Mouse (Mus musculus): ENCODE results near the gene Pigl.
"Not testable (repeated sequence)": the region's sequence is repeated elsewhere in the genome, so short reads cannot be mapped to it uniquely, and the experiment has no call there.

The Pigl gene

DNA sequence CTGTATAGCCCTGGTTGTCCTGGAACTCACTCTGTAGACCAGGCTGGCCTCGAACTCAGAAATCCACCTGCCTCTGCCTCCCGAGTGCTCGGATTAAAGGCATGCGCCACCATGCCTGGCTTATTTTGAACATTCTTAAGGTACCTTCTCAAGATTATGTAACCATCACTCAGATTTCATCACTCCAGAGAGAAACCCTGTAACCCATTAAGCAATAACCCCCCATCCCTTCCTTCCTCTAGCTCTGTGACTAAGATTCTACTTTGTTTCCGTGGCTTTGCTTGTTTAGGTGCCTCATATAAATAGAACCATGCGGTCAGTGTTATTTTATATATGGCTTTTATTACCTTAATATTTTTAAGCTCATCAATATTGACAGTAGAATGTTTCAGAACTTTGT, 12.2 kb downstream of the Pigl start:
- no peak for DNase-seq (ENCODE audit: low spot score)

DNA sequence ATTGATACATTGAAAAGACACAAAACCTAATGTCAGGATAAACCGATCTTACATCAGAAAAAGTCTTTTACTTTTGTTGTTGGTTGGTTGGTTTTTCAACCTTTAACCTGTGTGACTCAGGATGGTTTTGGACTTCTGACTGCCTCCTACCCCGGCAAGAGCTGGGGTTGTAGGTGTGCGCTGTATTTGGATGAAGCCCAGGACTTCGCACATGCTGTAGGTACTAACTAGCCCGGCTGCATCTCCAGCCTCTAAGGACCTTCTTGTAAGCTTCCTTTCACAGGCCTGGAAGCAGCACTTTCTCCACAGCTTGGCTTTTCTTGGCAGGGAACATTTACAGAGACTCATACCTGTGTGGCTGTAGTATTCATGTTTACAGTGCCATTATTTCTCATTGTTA, 15.3 kb downstream of the Pigl start:
- DNase-seq (ENCODE audit: low spot score), result no peak

DNA sequence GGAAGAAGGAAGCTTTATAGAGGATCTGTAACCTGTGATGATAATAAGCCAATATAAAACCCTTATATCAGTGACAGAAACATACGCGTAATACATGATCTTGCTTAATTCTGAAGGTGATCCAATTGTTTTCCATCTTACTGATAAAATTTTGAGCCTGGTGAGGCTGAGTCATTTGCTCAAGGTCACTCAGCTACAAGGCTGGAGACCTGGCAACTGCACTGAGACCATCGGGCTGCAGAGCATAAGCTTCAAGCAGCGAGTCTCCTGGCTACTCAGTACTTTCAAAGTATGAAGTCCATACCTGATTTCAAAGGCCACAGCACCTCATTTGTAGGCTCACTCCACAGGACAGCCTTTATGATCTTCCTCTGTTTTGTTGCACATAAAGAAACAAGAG, 17.9 kb downstream of the Pigl start:
- peak; percentile 62 for DNase-seq (ENCODE audit: low spot score)

DNA sequence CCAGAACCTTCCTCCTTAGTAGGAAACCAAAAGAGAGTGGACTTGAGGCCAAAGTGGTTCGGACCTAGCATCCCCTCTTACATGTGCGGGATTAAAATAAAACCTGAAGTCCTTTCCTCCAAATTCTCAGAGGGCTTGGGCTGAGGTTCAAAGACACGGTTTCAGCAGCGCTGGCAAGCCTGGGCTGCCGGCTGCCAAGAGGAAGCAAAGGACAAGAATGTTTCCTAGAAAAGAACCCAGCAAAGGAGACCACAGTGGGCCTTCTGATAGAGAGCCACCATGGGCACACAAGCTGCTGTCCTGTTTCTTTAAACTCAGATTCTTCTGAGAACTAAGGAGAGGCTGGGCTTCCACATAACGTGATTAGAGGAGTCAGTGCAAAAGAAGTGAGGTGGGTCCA, 20.7 kb downstream of the Pigl start:
- DNase-seq (ENCODE audit: low spot score), result no peak

DNA sequence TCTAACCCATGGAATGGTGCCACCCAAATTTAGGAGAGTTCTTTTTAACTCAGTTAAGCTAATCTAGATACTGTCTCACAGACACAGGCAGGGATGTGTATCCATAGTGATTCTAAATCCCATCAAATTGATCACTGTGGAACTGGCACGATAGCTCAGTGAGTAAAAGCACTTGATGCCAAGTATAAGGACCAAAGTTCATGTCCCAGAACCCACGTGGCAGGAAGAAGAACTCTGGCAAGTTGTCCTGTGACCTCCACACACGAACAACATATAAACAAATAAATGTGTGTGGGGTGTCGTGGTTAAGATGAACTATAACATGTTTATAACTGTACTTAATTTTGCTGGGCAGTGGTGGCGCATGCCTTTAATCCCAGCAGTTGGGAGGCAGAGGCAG, 21.3 kb downstream of the Pigl start:
- DNase-seq (ENCODE audit: low spot score), result no peak

DNA sequence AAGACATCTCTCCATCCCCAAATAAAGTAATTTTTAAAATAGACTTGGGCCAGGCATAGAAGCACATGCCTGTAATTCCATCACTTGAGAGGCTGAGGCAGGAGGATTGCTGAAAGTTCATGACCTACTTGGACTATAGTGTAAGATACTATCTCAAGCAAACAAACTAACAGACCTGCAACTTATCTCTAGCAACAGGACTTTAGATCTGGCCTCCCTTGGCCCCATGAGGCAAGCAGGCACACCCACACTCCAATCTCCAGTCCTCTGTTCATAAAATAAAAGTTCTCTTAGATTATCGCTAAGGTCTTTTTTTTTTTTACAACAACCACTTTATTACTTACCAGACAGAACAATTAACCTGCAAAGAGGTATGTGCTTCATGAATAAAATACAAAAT, 28.7 kb downstream of the Pigl start:
- DNase-seq (ENCODE audit: low spot score), result no peak

DNA sequence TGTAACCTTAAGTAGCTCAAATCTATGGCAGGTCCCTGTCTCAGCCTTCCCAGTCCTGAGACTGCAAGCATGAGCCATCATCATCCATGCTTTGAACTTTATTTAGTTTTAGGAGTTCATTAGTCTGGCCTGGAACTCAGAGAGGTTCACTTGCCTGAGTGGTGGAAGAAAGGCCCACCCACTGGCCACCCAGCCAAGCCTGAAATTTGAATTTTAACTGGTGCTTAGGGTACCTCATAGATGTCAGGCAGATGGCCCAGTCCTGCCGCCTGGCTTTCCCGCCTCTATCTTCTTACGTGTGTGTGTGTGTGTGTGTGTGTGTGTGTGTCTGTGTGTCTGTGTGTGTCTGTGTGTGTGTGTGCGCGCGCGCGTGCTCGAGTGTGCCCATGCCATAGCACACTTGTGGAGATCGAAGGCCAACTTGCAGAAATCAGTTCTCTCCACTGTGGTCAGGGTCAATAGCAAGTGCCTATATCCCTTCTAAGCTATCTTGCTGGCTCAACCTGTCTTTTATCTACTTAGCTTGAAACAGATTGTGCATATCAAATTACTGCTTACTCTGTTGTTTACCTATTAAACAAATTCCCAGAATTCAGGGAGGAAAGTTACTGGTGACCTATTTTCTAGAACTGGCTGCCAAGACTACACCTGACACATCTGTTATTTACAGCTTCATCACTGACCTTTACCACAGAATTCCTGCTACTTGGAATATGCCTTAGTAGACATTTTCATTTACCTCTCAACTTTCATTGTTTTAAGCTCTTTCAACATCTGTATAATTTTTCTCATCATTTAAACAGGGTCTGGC, 29.5 kb downstream of the Pigl start:
- DNase-seq (ENCODE audit: low spot score), result no peak

DNA sequence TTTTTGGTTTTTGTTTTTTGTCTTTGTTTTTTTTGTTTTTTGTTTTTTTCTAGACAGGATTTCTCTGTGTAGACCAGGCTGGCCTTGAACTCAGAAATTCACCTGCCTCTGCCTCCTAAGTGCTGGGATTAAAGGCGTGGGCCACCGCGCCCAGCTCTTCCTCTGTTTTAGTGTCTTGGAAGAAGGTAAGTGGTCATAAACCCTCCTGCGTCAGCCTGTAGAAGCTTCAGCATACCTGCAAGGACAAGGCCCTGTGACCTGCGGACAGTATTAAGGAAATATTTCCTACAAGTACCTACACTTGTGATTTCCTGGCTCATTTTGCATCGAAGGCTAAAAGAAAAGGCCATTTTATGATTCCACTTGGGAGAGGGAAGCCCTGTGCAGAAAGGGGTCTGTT, 35.4 kb downstream of the Pigl start:
- no peak for DNase-seq (ENCODE audit: low spot score)

DNA sequence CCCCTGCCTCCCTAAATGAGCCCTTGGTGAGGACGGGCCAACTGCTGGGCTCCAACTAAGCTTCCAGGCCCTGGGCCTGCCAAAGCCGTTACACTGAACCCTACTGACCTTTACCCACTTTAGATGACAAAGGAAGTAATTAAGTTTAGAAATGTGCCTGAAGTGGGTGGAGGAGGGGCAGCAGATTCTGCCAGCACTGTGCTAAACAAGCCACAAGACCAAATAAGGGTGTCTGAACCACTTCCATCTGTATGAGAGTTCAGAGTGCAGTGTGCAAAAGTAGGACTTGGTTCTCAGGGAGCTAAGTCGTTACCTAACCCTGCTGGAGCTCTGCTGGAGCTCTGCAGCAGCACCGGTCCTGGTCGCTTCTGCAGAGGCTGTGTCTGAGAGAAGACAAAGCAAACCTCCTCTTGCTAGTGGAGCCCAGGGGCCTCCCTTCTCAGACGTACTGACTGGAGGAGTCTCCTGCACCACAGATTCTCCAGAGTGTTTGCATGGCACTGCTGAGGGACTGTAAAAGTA, 36.6 kb downstream of the Pigl start:
- peak; percentile 46 for DNase-seq (ENCODE audit: low spot score)

DNA sequence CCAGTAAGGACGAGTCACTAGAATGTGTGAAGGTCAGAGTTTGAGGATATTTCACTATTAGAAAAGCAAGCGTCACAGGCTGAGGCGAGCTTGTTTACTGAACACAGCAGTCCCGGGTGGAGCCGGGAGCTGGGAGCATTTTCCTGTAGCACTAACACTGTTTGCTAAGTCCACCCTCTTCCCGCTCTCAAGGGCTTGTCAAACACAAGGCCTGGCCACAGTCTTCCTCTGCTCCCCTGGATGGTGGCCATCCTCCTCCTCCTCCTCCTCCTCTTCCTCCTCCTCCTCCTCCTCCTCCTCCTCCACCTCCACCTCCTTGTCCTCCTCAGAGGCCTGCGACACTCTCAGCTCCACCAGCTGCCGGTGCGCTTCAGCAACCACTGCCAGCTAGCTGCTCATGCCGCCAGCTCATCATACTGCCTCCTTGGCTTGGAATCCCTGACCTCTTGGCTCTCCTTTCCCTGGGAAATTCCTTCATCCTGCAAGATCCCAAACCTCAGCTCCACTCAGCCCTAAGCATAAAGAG, 37.1 kb downstream of the Pigl start:
- peak; percentile 43 for DNase-seq (ENCODE audit: low spot score)

DNA sequence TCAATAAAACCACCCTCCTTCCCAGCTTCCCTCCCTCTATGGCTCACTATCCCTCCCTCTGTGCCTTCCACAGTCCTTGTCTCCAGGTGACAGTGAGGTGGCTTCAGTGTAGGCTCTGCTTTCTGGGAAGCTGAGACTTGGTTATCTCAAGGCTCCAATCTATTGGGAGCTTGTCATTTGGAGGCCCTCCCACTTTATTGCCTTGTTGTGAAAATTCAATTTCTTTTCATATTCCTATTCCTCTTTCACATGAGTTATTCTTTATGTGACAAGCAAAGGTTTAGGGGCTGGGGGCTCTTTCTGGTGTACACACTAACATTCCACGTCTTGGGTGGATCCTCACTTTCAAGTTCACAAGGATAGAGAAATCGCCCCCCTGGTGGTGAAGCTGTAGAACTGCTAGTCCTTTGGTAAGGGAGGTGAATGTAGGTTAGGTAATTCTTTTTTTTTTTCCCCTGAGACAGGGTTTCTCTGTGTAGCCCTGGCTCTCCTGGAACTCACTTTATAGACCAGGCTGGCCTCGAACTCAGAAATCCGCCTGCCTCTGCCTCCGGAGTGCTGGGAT, 38.0 kb downstream of the Pigl start:
- DNase-seq (ENCODE audit: low spot score), result no peak

DNA sequence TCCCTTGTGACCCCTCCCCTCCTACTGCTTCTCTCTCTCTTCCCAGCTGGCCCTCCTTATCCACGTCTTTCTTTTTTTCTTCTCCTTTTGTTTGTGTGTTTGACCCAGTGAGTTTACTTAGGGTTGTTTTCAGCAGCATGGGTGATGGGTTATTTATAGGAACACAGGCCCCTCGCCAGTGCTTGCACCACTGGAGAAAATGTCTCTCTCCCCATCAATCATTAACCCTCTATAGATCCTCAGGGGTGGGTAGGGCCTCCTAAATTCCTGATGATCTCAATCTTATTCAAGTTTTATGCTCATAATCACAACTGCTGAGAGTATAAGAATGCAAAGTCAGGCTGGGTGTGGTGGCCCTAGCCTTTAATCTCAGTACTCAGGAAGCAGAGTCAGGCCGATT, 38.9 kb downstream of the Pigl start:
- no peak for DNase-seq (ENCODE audit: low spot score)

DNA sequence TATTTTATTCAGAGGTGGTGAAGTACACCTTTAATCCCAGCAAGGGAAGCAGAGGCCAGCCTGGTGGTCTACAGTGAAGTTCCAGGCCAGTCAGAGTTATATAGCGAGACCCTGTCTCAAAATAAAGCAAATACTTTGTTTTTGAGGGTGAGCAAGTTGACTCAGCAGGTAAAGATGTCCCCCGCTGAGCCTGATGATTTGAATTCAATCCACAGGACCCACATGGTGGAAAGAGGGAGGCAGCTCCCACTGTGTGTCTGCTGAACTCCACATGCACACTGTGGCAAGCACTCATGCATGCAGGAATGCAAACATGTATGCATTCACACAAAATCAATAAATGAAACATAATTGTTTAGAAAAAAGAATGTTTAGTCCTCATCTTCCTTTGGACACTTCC, 40.5 kb downstream of the Pigl start:
- DNase-seq (ENCODE audit: low spot score), result no peak

DNA sequence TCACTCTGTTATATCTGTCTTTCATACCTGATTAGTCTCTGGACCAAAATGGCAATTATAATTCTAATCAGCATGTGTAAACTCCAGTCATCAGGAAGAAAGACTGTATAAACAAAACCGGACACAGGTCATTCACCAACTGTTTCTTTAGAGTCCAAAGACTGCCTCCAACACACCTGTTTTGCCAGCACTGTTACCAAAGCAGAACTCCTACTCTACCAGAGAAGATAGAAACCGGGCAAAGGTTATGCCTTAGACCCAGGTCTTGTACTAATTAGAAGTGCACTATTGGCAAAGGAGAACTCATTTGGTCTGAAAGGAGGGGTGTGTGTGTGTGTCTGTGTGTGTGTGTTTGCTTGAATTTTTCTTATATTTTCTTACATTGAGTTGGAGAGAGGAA, 42.3 kb downstream of the Pigl start:
- no peak for DNase-seq (ENCODE audit: low spot score)

DNA sequence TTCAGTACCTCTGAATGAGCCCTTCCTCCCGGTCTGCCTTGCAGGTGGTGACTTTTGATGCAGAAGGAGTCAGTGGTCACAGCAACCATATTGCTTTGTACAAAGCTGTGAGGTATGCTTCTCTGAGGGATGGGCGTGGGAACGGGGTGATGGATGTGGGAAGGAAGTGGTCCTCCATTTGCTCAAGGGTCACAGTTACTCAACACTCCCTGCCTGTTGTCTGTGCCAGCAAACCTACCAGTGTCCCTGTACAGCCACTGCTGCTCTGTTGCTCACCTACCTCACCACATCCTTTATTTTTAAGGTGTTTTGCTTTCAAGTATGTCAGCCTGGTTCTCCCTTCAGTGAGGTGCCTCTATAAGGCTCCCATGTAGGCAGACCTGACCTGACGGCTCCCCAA, 49.4 kb downstream of the Pigl start:
- DNase-seq (ENCODE audit: low spot score), result no peak

DNA sequence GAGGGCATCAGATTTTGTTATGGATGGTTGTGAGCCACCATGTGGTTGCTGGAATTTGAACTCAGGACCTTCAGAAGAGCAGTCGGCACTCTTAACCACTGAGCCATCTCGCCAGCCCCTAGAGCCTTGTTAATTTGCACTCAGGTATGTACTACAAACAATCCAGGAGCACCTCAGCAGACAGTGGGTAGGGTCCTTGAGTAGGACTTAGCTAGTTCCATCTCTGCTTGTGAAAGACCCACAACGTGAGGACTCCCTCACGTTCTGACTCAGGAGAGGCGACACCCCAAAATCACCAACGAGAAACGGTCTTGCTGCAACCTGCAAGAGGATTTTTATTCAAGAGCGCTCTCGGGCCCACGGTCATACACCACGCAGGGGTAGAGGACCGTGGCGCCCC, 50.1 kb downstream of the Pigl start:
- DNase-seq (ENCODE audit: low spot score), result not testable (repeated sequence)

DNA sequence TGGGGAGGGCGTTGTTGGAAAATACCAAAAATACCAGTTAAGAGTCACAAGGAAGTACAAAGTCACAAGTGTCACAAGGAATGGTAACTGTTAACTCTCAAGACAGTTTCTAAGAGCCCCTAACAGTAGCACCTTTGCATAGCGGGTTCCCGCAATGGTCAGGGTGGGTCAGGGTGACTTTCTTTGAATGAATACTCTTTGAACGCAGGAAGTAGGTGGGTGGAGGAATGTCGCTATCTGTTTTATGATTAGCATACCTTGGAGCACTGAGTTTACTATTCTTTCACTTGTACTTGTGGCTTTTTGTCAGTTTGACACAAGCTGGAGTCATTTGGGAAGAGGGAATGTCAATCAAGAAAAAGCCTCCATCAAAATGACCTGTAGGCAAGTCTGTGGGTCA, 50.6 kb downstream of the Pigl start:
- DNase-seq (ENCODE audit: low spot score), result not testable (repeated sequence)

DNA sequence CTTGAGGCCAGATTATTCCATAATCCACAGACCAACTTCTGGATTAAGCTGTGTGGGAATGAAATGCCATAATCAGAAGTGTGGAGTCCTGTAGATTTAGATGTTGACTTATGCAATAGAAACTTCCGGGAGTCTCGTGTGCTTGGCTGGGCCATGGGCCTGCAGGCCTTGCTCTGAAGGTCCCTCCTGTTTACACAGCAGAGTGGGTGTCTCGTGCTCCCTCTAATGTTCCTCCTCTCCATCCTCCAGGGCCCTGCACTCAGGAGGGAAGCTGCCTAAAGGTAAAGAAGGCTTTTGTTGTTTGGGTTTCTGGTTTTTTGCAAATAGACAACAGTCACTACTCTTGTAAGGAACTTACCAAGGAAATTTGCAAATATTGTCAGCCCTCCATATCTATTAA, 51.3 kb downstream of the Pigl start:
- DNase-seq (ENCODE audit: low spot score), result no peak

DNA sequence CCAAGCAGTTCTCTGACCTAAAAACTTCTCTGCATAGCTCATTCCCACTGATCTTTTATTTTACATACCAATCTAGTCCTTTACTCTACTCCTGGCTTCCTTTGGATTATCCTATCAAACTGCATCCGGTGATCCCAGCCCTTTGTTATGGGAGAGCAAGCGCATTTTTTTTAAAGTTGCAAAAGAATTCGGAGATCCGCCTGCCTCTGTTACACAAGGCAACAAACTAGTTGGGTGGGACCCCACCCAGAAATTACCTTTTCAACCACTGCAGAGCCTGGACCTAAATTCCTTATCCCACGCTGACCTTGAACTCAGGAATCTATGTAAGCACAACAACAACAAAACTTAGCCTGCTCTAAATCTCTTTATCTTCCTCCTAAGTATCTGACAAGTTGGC, 52.7 kb downstream of the Pigl start:
- DNase-seq (ENCODE audit: low spot score), result no peak

DNA sequence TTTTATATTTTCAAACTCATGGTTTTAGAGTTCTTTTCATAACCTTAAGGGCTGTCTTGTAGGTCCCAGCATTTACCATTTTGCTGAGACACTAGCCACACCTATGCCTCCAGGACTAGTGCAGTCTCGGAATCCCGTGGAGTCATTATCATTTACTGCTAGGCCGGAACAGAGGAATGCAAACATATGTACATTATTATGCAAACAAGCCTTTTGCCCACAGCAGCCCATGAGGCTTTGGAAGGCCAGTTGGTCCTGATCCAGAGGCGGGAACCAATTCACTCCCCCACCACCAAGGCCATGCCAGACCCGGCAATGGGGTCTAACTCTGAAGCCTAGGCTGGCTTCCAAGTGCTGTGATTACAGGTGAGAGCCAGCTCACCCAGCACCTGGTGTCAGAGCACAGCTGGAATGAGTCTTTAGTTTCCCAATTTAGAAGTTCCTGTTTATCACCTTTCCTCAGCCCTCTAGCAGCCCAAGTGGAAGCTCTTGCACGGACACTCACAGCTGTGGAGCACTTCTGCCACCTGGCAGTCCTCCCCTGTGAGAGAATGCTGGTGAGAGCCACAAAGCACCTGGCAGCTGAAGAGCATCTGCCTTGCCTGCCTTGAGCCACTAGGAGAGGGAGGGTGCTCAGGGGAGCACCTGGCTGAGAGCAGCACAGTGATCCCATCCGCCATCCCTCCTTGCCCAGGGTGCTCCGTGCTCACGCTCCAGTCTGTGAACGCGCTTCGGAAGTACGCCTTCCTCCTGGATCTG, 53.4 kb downstream of the Pigl start:
- no peak for DNase-seq (ENCODE audit: low spot score)

DNA sequence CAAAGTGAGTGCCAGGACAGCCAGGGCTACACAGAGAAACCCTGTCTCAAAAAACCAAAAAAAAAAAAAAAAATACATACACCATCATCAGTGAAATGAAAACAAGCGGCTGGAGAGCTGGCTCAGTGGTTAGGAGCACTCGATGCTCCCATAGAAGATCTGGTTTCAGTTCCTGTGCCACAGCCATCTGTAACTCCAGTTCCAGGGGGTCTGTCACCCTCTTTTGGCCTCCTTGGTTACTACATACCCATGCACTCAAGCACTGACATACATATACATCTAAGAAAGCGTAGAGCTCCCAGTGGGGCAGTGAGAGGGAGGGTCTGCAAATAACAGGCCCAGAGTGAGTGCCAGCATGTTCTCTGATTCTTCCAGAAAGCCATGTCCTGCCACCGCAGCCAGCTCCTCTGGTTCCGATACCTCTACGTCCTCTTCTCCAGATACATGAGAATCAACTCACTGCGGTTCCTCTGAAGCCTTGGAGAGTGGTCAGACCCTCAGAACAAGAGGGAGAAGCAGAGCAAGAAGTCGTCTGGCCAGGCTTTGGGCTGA, 54.3 kb downstream of the Pigl start:
- no peak for DNase-seq (ENCODE audit: low spot score)

DNA sequence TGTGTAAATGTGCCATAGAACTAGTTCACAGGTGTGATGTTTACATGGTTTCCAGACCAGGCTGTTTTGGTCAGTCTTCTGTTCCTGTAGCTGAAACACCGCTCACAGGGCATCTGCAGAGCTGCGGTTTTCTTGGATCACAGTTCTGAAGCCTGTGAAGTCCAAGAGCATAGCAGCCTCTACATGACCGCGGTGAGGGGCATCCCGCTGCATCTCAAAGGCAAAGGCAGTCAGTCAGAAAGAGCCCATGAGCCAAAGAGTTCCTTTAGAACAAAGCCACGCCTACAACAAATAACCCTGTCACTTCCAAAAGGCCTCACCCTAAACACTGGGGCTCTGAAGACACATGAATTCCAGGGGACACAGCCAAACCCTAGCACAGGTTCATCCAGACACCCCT, 55.1 kb downstream of the Pigl start:
- no peak for DNase-seq (ENCODE audit: low spot score)

DNA sequence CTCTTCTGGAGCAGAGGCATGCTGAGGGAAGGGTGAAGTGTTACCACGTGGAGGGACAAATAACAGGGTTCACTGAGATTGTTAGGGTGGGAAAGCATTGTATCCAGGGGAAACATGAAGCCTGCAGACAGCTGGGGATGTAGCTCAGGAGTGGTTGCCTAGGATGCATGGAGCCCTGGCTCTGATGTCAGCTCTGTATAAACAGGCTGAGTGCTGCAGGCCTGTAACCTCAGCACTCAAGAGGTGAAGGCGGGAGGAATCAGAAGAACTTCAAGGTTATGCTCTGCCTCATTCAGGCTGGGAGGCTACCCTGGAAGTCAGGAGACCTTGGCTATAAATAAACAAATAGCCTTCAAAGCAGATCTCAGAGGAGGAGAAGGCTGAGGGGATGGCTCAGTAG, 60.7 kb downstream of the Pigl start:
- peak; percentile 72 for DNase-seq (ENCODE audit: low spot score)
